Mouse (Mus musculus) adrenal gland, postnatal 4 days (tissue): ENCODE results near the gene Umod. TPM values are rescaled to one million over a fixed set of nuclear protein-coding genes. Genes with fewer than 3 reads are reported as not detected.

Source experiments
- DNase-seq, 2 experiments: peaks; one replicate each; pipeline ENCODE4 v3.0.0; 2021 to 2022; ENCODE audit warnings: low spot score in 2 of 2, mixed read lengths in 2 of 2
- long read RNA-seq, 2 experiments: library from polyadenylated mRNA; stranded (forward); transcript quantifications; one replicate each; pipeline ENCODE4 v2.0.0; 2021
- total RNA-seq, 2 experiments: library from RNA; stranded (reverse); gene quantifications; 2 replicates each; pipeline ENCODE4 v1.2.3; 2021

The Umod gene
- total RNA-seq, result 10 to 100 TPM in 1 of 2 experiments, under 1 TPM in 1; 0.51 to 16.2 TPM
- long read RNA-seq, experiment 1, partial matches to known transcripts, result 0 of 1 reads
- long read RNA-seq, experiment 1, other reads (novel, unspliced or antisense), result 0 of 1 reads
- long read RNA-seq, experiment 2, transcript Umod-206 (11 exons, 2,571 nt), result minor isoform, 5 of 30 reads
- long read RNA-seq, experiment 2, transcript Umod-201 (11 exons, 2,625 nt), result major isoform, 12 of 30 reads
- long read RNA-seq, experiment 2, partial matches to known transcripts, result 12 of 30 reads
- long read RNA-seq, experiment 2, other reads (novel, unspliced or antisense), result 1 of 30 reads

DNA sequence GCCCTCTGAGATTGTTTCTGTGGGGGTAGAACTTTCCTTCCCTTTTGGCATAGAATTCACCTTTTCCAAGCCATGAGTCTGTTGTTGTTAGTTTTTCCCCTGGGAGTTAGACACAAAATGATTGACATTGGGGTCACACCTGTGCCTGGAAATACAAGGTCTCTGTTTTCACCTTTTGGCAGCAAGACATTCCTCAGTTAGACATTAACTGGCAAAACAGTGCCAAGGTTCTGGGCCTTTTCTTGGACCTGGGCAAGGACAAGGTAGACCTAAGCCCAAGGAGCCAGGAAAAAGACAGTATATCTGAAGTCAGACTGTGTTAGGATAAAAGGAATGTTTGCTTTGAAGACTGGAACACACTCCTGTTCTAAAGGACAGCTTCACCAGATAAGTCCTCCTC lies at the start of gene Umod:
Umod (minus strand) TSS at position 27 of the 400 bp plus-strand sequence.
- no peak for DNase-seq

DNA sequence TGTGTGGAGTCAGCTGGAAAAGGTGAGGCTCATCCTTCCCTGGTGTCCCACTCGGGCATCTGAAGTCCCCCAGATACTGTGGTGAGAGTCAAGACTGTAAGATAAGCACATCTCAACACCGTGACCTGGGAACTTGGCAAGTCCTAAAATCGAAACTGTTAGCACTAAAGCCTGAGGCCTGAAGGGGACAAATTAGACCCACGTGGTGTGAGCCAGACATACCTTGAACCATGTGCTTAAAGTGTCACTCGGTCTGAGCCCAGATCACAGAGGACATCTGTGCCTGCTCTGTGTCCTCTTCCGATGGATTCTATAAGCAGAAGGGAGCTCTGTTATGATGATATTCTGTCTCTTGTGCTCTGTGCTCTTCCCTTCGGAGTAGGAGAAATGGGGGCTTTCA lies 49.5 kb upstream of the Umod start:
- DNase-seq, result no peak

DNA sequence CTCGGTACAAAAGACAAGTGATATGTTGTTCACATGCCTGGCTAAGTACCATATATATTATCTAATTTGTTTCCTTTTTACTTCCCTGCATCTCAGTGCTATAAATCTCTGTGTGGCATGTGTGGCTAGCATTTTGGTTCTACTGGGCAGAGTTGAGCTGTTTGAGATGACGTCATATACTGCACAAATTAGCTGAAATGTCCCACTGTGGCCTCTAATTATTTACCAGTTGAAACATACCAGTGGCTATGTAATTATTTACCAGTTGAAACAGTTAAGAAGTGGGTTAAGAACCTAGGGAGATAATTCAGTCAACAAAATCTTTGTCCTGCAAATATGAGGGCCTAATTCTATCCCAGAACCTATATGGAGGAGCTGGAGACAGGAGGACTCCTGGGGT lies 48.5 kb upstream of the Umod start:
- DNase-seq, result no peak

DNA sequence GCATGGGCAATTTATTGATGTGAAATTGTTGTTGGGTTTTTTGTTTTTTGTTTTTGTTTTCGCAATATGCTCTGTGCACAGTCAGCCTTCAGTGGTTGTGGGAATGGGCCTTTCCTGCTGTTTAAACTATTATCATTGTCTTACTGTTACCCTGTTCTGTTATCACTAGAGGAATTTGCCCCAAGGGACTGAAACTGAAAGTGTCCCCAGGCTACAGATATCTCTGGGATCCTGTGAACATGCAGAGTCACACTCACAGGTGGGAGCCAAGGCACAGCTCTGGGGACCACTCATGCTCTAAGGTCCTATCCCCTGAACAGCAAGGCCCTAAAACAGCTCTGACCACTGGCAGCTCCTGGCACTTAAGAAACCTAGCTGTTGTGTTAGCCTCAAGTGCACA lies 48.1 kb upstream of the Umod start:
- no peak for DNase-seq

DNA sequence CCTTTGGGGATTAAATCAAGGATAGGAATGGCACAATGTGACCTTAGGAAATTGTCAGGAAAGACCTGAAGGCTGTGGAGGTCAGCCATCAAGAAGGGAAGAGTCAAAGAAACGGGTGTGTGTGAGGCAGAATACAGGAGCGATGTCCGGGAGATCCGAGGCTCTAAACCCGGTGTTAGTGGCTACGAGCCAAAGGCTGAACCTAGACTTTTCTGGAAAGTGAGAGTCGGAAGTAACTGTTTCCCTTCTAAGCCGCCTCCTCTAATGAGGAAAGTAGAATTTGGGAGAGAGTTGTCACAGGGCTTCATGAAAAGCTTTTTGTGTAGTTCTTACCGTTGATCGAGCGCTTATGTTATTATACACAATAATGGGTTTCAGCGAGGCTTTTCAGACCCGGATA lies 47.4 kb upstream of the Umod start:
- DNase-seq, result no peak

DNA sequence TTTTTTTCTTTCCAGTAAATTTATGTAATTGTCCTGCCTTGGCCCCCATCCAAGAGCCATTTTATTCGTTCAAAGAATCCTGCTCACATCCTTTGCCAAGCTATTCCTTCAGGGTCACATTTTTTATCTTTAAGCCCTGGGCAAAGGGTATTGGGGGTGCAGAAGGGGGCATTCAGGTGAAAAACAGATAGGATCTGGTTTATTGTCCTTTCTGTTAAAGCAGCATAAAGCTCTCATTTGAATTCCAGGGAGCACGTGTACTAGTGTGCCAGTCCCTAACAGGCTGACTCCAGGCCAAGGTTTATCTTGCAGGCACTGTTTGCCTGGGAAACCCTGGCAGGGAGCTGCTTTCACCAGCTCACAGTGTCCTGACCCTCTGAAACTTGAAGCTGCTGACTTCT lies 46.8 kb upstream of the Umod start:
- no peak for DNase-seq

DNA sequence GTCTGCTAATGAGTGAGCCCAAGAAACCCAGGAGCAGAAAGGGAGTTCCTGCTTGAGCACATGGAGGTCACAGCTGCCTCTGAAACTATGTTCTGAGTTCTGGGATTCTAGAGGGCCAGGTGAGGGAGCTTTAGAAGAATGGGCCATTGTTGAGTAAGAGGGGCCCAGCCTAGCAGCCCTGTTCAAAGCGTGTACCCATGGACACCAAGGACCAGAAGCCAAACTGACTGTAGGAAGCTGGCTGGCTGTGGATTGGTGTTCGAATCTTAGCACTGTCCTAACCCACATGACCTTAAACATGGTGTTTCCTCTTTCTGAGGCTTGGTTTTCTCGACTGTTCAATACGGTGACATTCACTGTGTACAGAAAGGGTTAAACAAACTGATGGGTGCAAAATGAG lies 44.3 kb upstream of the Umod start, which contains the start of gene Pdilt:
Pdilt (minus strand) TSS at position 101 of the 400 bp plus-strand sequence.
- DNase-seq, result no peak

DNA sequence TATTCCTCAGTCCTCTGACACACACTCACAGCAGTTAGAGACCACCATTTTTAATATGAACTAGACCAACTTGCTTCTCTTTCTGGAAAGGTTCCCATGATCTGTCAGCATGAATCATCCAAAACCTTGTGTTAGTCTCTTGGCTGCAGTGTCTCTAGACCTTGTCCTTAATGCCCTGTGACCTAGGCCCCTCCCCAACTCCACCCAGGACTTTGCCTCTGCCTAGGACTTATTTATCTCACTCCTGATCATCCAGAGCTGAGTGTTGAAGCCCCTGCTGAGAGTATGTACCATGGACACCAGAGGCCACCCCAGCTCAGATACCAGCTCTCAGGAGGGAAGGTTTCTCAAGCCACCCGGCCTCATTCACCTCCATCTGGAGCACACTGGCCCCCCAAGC lies 43.3 kb upstream of the Umod start:
- no peak for DNase-seq

DNA sequence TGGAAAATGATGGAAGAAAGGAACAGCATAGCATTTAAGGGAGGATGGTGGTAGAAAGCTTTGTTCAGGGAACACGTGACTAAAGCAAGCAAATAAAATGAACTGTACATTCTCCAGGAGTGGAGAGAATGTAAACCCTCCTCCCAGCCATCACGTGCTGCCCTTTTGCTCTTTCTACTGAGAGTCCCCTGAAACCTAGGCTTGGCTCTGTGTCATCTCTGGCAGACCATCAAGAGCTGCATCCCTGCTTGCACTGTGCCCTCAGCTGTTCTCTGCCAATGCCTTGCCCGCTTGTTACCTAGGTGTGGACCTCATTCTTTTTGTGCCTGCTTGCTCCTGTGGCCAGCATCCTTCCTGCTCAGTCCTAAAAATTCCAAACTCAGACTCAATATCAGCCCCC lies 42.7 kb upstream of the Umod start:
- no peak for DNase-seq

DNA sequence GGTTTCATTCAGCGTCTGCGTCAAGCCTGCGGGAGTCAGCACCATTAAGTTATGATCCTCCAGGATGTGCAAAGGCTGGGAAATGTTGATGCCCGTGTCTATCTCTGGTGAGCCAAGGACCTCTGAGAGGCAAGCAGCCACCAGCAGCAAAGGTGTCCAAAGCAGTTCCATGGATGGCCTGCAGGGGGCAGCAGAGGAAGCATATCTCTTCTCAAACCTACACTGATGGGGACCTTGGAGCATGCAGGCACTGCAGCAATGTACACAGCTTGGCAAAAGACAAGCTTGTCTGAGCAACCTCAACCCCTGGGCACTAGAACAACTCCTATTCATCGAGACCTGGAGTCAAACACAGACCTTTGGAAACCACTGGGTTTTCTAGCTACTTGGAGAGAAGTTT lies 40.6 kb upstream of the Umod start:
- DNase-seq, result peak; percentile 57 to 63

DNA sequence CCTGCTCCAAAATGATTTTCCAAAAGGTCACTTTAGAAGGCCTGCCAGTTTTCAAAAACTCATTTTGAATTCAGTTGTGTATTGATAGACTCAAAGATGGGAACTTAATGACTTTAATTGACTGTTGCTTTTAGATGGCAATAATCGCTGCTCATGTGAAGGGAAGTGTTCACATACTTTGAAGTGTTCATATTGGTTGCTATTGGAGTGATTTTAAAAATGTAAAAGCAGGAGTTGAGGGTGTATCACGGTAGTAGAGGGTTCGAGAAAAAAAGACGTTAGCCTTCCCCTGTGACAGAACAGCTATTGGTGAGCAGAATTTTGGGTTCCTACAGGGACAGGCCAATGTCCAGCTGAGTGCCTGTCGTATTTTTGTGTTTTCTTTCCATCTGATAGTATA lies 40.1 kb upstream of the Umod start, which contains the start of gene Acsm5:
Acsm5 (plus strand) TSS at position 301 of the 400 bp plus-strand sequence.
- no peak for DNase-seq

DNA sequence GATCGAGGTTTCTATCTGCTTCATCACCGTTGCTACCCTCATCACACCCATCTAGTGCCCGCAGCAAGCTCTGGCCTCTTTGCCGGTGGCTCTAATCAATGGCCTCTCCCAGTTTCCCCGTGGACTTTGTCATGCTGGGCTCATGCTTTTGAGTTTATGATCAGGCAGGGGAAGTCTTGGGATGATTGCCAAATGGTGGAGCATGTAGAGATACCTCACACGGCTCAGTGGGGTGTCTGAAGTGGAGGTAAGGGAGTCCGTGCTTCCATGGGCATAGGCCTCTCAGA lies 37.1 kb upstream of the Umod start:
- no peak for DNase-seq

DNA sequence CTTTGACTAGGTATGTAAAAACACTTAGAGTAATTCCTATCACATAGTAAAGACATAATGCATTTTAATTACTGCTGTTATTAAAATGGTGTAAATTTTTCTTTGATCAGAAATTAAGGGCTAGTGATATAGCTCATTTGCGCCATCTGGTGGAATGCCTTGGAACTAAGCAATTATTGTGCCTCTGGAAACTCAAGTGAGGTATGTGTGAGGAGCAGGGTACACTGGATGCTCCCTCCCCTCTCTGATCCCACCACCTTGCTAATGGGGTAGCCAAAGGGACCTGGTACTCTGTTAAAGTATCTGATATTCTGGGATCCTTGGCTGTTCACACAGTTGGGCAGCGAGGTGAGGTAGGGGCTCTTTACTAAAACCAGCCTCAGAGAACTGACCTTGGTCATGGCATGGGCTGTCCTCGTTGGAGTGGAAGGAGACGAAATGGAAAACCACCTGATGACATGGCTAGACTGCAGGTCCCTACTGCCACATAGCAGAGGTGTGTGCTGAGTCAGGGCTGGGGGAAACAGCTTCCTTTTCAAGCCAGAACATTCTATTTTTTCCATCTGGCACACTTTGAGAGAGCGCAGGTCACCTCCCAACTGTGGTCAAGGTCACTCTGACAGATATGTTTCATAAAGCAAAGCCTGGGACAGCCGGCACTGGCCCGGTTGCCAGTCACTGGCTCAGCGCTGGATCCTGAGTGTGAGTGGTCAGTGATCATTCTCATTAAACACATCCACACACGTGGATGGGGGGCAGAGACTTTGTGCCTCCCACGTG lies 36.6 kb upstream of the Umod start:
- no peak for DNase-seq

DNA sequence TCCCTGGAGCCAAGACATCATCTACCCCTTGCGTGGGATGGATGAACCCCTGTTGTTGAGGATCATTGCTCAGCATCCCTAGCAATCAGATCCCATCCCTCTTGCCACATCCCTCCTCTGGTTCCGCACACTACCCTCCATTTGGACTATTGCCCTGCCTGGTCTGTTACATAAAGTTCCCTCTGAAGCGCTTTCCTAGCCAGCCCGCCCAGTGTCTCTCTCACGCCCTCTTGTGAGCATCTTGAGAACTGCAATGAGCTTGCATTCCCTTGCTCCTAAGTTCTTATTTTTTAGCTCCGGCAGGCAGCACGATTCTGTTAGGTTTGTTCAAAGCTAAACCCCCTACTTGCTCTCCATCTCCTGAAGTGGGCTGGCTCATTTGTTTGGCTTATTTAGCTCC lies 34.0 kb upstream of the Umod start:
- no peak for DNase-seq

DNA sequence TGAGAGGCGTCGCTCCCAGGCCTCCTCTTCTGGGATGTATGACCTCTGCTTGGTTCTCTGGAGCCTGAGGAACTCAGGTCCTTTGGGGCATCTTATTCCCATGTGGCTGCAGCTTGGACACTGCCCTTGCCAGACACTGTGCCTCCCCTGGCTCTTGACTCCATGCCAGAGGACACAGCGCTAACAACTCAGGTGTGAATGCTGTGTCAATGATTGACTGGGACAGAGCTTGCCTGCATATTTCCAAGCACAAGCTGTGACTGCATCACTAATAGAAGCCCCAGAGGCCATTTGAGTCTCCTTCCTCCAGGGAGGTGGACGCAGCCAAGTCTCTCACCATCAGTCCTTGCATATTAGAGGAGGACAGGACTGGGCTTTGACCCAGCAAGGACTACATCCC lies 32.1 kb upstream of the Umod start:
- no peak for DNase-seq

DNA sequence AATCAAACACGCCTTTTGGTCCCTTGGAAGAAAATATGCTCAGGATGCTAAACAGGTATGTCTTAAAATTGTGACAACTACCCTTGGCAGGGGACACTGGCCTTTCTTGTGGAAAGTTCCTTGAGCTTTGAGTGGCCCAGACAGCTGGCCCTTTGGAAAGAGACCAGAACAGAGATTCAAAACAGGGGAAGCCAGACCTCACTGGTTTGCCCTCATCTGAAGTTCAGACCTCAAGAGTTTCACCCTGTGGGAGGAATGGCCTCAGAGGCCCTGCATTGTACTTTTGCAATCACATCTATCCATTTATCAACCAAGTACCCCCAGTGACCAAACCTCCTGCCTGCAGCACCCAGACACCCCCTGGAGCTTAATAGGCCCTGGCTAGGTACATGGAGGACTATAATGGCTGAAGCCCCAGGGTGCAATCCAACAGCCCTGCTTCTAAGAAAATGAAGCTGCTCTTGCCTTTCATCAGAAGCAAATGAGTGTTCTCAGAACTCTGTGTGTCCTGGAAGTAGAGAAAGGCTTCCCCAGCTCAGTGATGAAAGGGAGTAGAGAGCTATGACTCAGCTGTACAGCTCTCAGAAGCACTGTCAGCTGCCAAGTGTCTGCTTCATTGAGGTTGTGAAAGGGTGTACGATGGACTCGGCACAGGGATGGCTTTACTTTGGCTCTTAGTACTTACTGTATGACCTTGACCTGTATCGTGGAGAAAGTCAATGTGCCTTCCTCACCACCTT lies 11.1 kb upstream of the Umod start:
- DNase-seq, result no peak

DNA sequence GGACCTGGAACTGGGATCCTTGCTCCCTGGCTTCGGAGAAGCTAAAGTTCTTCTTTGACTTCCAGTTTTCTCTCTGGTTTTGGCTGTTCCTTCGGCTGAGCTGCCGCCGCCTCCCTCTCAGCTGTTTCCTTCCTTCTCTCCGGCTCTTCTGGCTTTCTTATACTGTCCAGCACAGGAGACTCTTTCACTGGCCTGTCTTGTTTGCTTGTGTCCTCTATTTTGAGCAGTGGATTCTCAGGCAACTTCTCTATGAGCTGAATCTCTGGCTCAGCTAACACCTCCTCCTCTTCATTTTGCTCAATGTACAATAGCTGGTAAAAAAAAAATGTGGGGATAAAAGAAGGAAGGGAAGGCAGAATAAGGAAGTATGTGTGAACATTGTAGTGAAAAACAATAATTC lies 7.6 kb upstream of the Umod start:
- no peak for DNase-seq

DNA sequence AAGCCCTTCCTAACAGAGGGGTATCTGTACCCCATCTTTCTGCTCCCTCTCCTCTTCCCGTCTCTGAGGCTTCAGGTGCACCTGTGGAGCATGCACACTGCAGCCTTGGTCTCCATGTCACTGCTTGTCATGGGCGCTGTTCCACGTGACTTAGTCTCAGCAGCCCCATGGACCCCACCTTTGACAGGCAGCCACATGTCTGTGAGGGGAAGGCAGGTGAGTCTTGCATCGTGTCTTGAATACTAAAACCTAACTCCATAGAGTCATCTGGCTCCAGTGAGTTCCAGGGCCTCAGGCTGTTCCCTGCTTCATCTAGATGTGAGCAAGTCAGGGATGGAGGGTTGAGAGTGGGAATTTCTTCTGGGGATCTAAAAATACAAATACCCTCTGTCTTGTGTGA lies 5.1 kb upstream of the Umod start:
- no peak for DNase-seq

DNA sequence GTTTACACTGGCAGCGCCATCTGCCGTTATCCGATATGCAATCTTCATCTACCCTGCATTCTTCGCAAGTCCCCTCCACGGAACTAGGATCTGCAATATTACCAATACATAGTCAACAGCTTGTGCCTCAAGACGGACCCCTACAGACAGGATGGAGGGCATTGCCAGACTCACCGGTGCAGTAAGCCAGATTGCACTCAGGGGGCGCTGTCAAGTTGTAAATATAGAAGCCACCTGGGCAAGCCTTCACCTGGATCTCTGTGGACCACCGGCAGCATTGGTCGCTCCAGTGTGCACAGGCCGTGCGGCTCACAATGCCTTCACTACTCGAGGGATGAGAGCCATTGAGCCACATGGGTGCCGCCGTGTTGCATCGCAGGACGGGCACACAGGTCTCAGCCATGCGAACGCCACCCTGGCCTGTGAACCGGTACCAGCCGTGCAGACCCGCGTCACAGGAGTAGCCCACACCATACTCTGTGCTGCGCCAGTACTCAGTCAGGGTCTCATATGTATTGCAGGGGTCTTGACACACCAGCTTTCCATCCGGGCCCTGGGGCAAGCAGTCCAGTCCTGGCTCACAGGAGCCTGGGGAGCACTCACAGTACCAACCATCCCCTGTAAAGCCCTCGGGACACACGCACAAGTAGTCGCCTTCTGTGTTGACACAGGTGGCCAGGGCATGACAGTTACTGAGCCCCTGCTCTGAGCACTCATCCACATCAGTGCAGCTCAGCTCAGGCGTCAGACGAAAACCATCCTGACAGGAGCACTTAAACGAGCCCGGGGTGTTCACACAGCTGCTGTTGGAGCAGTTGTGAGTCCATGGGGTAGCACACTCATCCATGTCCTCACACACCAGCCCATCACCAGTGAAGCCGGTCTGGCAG lies 2.3 kb downstream of the Umod start:
- no peak for DNase-seq

DNA sequence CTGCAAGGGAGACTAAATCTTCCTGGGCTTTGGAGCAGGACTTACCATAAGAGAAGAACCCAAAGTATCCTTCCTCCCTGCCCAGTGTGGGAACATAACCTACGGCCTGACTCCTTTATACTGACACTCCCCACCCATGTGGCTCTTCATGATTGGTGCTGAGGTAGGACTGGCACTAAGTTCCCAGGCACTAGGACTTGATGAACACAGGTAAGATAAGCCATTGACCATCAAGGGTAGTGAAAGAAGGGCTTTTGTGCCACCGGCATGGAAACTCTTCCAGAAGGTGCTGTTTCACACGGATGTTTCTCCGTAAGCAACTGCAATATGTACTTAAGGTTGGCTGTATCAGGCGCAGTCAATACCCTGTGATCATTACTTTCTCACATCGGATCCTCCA lies 19.9 kb downstream of the Umod start, which contains the start of gene Gp2:
Gp2 (minus strand) TSS at position 101 of the 400 bp plus-strand sequence.
- no peak for DNase-seq

DNA sequence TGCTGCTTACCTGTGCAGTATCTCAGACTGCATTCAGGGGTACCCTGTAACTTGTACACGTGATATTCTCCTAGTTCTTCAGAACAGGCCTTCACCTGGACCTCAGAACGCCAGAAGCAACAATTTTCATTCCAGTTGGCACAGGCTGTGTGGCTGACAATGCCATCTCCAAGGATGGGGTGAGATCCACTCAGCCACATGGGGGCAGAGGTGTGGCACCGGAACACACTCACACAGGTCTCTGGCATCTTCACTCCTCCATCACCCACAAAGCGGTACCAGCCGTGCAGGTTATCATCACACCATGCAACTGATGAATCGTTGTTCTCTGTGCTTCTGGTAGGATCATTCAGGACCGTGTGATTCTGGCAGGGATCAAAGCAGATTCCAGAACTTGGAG lies 24.9 kb downstream of the Umod start:
- DNase-seq, result no peak
